Mouse (Mus musculus): Measurements from ENCODE around the gene Pml. TPM values are rescaled to one million over a fixed set of nuclear protein-coding genes. Genes with fewer than 3 reads are reported as not detected.
"Not testable (repeated sequence)": the region's sequence is repeated elsewhere in the genome, so short reads cannot be mapped to it uniquely, and the experiment has no call there.

Gene Pml
- polyA plus RNA-seq, 2 experiments from 2014 or later = 45.9 to 77.9 TPM

DNA sequence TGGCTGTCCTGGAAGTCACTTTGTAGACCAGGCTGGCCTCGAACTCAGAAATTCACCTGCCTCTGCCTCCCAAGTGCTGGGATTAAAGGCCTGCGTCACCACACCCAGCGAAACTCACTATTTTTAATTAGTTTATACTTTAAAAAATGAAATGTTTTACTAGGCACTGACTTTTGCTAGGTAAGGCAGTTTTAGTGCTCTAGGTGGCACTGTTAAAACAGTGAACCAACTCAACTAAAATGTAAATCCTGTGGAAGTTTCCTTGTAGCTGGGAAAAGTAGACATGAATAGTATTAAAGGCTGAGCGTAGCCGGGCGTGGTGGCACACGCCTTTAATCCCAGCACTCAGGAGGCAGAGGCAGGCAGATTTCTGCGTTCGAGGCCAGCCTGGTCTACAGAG lies 22.0 kb upstream of the Pml start:
- not testable (repeated sequence) for ATAC-seq

DNA sequence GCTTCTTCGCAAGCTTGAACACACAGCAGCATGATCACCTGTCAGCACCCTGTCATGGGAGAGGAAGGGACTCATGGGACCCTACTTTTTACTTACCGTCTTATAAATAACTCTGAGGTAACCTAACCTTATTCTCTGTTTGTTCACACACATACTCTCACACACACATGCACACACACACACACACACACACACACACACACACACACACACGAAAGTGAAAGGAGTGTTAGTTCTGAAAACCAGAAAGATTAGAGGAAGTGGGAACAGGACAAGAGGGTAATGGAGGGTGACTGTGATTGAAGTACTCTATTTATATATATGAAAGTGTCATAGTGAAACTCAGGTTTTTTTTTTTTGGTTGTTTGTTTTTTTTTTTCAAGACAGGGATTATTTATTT lies 21.5 kb upstream of the Pml start:
- ATAC-seq = peak; percentile 79

DNA sequence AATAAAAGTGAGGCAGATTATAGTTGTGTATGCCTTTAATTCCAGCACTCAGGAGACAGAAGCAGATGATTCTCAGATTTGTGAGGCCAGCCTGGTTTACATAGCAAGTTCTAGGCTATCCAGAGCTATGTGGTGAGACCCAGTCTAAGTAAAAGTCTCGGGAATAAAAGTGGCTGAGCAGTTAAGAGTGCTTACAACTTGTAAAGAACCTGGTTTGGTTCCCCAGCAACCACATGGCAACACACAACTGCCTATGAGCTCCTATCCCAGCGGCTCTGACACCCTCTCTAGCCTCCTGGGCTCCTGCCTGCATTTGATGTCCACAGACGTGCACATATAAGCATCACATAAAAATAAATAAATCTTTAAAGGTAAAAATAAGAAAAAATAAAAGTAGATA lies 20.5 kb upstream of the Pml start:
- ATAC-seq = no peak

DNA sequence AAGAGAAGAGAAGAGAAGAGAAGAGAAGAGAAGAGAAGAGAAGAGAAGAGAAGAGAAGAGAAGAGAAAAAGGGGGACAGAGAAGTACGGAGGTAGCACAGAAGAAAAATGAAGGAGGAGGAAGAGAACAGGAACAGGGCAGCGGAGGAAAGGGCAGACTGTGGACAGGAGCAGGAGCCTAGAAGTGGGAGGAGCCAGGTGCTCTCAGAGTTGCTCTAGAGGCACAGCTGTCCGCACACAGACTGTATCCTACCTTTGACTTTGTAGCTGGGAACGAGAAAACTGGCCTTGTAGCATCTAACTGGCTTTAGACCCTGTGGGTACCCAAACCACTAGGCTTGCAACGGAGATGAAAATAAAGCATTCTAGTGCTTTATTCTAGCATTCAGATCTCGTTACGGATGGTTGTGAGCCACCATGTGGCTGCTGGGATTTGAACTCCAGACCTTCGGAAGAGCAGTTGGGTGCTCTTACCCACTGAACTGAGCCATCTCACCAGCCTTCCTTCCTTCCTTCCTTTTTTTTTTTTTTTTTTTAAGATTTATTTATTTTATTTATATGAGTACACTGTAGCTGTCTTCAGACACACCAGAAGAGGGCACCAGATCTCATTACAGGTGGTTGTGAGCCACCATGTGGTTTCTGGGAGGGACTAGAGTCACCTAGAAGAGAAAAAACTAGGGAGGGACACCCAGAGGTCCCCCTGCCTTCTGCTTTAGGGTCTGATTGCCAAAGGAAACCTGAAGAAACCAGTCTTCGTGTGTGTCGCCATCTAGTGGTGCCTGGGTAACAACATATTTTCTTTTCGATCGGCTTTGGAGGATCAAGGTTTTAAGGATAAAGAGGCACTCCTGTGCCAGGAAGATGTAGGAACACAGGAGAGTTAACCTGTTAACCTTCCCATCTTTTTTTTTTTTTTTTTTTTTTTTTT lies 19.1 kb upstream of the Pml start:
- peak; percentile 35 for ATAC-seq

DNA sequence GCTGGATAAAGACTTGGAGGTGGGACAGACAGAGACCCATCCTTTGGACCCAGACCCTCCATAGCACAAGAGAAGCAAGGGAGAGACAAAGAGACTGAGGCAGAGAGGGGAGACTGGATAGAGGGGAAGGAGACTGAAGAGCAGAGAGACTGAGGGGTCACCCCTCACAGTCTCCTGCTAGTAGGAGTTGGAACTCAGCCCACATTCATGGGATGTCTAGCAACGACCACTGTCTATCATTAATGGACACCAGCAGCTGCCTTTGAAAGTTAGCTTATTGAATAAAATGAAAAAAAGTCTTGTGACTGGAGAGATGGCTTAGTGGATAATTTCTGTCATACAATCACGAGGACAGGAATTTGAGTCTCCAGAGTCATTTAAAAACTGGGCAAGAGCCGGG lies 17.5 kb upstream of the Pml start:
- ATAC-seq = no peak

DNA sequence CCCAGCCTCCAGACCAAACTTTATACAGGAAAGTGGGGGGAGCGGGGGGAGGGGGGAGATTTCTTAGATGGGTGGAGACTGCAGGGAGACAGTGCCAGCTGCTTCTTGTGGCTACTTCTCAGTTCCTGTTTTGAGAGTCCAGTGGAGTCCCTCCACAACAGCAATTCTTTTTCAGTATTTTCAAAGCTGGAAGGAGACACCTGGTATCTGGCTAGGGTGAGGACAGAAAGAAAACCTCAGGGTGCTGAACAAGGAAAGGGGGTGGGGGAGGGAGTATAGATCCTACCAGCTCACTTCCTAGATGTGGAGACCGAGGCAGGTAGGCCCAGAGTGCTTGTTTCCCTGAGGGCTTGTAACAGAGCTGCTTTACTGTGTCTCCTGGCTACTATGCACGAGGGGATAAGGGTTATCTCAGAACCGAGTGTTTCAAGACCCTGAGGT lies 17.0 kb upstream of the Pml start:
- no peak for ATAC-seq

DNA sequence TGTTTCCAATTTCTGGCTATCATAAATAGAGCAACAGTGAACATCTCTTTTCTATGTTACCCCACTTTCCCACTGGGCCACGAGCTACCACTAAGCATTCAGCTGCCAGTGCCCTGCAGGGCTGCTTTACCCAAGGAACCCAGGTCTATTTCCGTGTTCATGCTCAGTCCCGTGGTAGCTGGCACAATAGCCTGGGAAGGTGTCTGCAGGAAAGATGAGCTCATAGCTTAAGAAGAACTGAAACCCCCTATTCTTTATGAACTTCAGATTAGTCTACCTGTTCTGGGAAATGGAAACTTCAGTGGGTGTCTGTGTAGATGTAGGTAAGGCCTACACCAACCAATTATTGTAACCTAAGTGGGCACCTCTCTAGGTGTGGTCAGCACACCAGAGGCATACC lies 15.8 kb upstream of the Pml start:
- ATAC-seq = no peak

DNA sequence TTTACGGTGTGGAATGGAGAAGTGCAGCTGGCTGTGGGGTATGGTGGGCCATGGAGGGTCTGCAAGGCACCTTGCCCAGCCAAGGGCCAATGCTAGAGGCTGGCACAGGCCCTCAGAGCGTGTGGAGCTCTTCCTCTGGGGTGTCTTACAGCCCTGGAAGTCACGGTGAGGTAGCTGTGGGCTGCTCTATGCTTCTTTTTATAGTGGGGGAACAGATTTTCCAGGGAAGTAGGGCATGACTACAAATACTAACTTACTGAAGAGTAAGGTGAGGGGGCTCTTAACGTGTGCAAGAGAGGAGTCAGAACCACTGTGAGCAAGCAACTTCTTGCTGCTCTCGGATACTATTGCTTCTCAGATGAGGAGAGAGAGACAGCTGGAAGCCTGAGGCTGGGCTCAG lies 12.9 kb upstream of the Pml start:
- ATAC-seq = no peak

DNA sequence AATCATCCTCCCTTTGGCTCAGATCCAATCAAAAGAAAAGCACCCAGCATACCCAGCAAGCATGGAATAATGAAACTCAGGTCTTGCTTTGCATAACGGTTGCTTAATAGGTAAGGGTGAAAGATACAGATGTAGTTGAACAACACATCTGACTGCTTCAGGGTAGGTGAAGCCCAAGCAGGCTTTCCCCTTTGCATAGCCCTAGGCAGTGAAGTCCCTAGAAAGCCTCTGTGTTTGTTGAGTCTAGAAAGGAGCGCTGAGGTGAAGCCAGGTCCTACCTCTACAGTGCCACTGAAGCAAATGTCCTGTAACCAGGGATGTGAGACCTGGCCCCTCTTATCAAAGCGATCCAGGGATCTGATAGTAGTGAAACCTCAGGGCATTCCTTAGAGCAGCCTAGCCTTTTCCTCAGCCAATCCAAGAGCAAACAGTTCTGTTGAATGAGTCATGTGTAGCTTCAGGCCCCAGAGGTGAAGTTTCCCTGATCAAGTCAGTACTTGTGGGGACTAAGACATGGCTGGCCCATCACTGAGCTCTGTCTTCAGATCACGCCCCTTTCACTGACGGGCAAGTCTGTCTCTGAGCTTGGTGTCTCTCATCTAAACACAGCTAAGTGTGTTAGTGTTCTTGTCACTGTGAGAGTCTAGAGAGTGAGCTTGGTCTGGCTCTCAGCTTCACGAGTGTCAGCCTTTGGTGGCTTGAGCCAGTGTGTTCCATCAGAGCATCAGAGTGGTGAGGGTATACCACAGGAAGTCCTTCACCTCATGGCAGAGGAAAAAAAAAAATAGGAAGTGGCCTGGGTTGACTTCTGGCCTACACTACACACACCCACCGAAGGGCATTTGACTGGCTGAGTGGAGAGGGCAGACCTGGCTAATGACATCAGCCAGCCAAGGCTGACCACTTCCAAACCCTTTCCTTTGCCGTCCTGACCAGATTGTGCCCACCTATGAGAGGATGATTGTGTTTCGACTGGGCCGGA lies 6.4 kb upstream of the Pml start:
- ATAC-seq = no peak

DNA sequence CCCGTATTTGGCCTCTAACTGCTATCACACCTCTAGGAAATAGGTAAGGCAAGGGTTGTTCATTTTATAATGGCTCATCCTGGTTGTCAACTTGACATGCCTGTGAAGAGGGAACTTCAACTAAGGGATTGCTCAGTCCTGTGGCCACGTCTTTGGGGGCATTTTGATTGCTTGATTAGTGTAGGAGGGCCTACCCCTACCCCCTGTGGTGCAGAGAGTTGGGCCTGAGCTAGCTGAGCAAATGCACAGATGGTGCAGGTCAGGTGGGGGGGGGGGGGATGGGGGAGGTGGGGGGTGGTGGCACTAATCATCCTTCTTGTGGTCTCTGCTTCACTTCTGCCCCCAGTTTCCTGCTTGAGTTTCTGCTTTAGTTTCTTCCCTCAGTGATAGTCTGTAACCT lies 5.5 kb upstream of the Pml start:
- ATAC-seq = no peak

DNA sequence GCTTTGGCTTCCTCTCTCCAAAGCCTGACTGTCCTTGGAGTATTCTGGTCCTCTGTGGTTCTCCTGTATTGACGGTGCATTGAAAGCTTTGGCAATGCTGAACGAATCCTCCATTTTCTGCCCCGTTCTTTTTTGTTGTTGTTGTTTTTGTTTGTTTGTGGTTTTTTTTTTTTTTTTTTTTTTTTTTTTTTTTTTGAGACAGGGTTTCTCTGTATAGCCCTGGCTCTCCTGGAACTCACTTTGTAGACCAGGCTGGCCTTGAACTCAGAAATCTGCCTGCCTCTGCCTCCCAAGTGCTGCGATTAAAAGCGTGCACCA lies 4.2 kb upstream of the Pml start:
- ATAC-seq = not testable (repeated sequence)

DNA sequence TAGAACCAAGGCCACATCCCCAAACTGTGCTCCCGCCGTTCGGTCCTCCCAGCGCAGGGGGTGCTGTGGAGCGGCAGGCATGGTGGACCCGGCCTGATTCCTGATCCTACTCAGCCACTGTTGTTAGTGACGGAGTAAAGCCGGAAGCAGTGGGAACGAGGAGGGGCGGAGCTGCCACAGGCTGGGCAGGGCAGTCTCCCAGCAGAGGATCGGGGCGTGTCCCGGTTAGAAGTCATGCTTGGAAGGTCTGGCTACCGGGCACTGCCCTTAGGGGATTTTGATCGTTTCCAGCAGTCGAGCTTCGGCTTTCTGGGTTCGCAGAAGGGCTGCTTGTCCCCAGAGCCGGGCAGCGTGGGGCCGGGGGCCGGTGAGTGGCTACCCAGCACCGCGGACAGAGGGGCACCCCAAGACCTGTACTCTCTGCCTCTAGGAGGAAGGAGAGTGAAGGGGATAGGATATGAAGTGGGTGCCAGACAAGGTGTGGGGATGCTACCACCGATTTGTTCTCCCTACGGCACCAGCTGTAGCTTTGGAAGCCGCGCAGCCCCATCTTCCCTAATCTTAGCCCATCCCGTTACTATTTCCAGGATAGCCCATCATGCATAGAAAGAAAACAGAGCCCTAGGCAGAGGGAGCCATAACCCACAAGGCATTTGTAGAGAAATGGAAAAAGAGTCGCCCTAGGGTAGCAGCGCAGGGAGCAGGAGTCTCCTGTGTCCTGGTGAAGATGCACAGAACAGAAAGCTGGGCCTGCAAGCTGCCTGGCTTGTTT lies 3.6 kb upstream of the Pml start, which contains the start of gene Stoml1:
Gene Stoml1 (plus strand): TSS at position 132 of the 772 bp plus-strand sequence.
- ATAC-seq = peak; percentile 94

DNA sequence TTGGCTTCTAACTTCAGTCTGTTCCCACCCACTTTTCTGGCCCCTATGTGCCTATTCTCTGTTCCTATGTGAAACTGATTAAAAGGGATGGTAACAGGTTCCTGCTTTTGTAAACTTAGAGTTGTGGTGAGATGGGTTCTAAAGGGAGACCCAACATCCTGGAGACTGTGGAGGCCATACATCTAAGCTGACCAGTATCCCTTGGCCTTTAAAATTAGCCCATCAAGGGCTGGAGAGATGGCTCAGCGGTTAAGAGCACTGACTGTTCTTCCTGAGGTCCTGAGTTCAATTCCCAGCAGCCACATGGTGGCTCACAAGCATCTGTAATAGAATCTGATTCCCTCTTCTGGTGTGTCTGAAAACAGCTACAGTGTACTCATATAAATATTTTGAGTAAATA lies 1.1 kb upstream of the Pml start:
- ATAC-seq = not testable (repeated sequence)

DNA sequence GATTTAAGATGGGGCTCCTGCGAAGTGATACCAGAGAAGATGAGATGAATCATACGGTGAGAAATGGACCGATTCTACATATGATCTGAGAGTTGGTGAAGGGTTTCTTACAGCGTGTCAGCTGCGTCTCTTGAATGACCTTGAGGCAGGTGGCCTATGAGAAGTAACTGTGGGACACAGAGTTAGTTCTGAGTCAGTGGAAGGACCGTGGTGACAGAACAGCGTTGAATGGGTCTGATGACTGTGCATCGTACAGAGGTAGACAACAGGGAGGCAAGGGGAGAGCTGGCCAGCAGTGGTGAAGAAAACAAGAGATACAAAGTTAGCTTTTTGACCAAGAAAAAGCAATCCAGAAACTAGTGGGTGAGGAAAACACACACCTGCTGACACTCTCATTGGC lies 736 bp upstream of the Pml start:
- ATAC-seq = no peak

DNA sequence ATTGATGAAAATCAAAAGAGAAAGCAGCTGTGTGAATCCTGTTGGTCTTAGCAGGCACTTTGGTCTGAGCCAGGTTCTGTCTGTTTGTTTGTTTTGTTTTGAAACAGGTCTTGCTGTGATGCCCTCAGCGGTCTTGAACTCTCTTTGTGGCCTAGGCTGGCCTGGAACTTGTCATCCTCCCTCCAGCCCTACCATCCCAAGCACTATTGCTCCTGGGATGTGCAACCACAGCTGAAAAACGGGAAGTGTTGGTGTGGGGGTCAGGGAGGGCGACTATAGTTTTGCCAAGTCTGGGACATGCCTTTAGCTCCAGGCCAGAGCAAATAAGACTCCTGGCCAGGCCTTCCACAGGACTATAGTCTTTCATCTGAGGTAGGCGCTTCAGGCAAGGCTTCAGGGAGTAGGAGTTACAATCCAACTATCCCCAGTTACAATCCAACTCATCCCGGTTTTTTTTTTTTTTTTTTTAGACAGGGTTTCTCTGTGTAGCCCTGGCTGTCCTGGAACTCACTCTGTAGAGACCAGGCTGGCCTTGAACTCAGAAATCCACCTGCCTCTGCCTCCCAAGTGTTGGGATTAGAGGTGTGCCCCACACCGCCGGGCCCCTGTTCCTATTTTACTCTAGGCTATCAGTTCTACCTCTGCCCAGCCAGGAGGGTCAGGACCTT lies 706 bp downstream of the Pml start:
- no peak for ATAC-seq

DNA sequence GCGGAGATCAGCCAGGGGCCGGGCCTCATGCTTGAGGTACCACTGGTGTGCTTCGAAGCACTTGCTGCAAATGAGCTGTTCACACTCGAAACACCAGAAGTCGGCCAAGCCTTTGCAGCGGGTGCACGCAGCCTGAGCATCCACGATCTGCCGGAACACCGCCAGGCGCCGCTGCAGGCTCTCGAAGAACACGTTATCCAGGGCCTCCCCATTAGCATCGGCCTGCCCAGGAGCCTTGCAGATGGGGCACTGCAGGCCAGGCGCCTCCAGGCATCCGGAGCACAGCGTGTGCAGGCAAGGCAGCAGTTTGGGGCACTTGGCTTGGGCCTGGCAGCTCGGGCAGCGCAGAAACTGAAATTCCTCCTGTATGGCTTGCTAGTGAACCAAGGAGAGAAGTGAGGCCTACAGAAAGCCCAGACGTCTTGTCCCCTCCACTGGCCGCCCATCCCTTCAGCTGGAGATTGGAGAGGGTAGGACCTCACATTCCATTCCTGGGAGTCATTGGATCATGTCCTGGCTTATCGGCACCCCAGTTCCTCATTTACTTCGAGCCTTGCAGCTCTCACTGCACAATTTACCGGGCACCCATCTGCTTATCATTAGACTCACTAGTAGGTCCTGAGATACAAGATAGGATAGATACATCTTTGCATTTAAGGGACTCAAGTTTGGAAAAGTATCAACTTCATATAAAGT lies 2.4 kb downstream of the Pml start:
- ATAC-seq = peak; percentile 79

DNA sequence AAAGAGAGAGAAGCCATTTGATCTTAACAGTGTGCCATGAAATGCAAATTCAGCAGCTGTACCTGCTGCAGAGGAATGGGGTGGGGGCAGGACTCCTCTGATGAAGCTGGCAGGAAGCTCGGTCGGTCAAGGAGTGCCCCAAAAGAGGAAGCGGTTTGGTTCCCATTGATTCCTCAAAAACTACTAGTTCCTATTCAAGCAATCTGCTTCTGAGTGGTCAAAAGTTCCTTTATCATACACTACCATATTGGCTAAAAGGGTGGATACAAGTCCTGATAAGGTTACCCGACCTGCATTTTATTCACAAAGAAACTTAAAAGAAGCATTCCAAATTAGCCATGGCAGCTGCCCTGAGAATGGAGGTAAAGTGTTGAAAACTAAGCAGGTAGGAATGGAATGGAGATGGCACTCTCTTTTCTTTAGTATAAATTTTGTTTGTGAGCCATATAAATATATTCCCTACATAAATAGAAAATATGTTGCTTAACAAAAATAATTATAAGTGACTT lies 3.4 kb downstream of the Pml start:
- ATAC-seq = no peak

DNA sequence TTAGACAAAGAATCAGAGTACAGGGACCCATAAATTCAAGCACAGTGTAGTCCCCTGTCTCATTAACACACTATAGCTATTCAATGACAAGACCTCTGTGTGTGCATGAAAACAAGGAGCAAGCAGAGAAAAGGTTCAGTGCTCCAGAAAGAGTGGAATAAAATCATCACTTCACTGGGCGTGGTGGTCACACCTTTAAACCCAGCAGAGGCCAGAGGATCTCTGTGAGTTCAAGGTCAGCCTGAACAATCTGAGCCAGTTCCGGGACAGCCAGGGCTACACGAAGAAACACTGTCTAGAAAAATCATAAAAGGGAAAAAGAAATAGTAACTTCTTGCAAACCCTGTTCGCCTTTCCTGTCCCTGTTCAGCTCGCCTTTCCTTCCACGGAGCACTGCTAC lies 5.9 kb downstream of the Pml start:
- no peak for ATAC-seq

DNA sequence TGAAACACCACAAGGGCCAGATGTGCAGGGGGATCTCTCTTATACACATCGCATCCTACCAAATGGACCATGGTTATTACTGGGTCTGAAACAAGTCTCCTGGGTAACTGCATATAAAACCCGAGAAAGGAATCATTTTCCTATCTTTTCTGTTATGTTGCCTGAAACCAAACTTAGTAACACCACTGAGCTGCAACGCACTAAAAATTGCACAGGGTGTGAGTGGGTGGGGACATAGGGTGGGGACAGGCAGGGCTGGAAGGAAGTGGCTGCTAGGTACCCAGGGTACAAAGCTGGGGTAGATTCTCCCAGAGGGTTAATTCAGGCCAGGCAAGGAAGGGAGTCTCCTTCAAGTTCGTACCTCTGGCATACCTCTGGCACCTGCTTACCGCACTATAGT lies 6.9 kb downstream of the Pml start:
- ATAC-seq = no peak

DNA sequence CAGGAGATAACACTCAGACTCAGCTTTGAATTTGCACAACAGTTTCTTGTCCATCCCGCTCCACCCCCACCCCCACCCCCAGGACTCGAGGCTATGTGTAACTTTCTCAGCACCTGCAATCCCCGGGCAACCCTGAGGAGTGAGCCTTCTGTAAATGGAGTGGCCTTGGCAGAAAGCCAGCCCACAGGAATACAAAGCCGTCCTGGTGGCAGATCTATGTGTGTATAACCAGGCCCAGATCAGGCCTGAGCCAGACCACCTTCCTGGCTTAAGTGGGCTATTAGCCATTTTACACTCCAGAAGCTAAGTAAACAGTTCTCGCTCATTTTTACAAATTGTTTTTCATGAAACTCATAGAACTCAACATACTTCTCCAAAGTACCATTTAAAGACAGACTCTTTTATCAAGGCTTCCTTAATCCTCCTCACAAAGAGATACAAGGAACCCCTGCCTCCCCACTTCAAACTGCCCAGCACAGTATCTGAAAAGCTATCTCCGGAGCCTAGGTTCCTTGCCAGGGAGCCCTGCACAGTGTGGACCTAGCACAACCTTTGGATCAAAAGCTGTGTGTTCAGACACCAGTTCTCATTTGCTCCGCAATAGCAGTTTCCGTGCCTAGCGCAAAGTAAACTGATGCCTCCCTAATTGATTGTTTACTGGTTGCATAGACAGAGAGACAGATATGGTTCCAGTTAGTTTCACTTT lies 7.7 kb downstream of the Pml start:
- no peak for ATAC-seq
